Mouse (Mus musculus) embryonic stem cell, embryonic (primary cell): ENCODE results near the gene Ccp110.

Experiments used
- CTCF ChIA-PET, 4 experiments: fragments of 300-600 bp in 2 of 4; fragments of 350-600 bp in 2 of 4; sonication (Branson Sonifier 250); formaldehyde crosslinking; loops; one replicate each; lab custom pipeline; 2022; ENCODE audit warnings: inconsistent platforms in 2 of 4; lab: Charles Lee
- POLR2A ChIA-PET, 4 experiments: fragments of 300-600 bp in 2 of 4; fragments of 350-600 bp in 2 of 4; sonication (Branson Sonifier 250); formaldehyde crosslinking; loops; one replicate each; lab custom pipeline; 2022; ENCODE audit warnings: antibody characterized with exemption in 4 of 4, inconsistent platforms in 1 of 4; lab: Charles Lee

Gene Ccp110

DNA sequence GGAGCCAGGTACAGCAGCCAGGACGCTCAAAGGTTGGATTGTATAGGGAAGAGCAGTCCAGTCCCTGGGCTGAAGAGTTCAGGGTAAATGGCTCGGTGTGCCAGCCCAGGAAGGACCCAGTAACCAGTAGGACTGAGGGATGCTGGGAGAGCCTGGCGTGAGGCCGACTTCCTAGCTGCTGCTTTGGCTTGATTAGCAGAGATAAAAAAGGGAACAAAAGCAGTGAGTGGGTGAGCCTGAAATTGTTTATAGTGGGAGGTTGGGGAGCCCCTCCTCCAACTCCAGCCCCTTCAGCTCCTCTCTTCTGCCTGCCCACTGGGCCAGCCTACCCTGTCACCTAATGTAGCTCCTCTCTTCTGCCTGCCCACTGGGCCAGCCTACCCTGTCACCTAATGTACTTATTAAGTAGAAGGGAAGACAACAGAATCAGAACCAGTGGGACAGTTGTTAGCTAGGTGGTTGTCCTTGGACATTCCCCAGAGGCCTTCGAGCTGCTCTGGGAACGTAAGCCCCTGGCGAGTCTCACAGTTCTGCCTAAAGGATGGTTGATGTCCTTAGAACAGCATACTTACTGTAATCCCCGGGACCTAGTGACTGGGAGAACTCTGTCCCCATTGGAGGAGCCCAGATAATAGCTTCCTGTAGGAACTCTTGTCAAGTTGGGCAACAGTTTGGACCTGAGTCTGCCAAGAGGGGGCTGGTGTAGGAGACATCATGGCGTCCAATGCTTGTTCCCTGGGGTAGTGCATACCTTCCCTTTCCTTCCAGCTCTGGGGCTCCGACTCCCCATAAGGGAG lies 65.4 kb downstream of the Ccp110 start:
- ChIA-PET CTCF (interaction anchor here in 2 of 4 experiments (0.8 to 1.1 kb wide), 3 partner anchors 12 to 218 kb away, joined by 3 to 4 read pairs (median 3); no protein-coding TSS in a partner anchor), POLR2A (interaction anchor here in 2 of 4 experiments (0.6 to 1.8 kb wide), 4 partner anchors 9 to 16 kb away, joined by 3 to 6 read pairs (median 6); no protein-coding TSS in a partner anchor)

DNA sequence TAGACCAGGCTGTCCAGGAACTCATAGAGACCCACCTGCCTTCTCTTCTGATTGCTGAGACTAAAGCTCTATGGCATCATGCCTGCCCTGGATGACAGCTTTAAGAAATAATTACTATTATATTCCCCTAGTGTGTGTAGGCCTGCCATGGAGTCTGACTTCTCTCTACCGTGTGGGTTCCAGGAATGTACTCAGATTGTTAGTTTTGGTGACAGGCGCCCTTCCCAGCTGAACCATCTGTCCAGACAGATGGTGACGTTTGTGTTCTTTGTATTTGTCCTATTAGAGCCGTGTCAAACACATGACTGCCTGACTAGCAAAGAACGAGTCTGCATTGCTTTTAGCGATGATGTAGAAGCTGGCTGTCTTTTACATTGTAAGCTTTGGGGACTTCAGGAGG lies 66.2 kb downstream of the Ccp110 start:
- ChIA-PET POLR2A (interaction anchor here in 1 of 4 experiments (1.0 to 1.8 kb wide), 3 partner anchors 8 to 11 kb away, joined by 3 to 6 read pairs (median 6); no protein-coding TSS in a partner anchor), CTCF (interaction anchor here in 2 of 4 experiments (0.6 to 1.1 kb wide), 2 partner anchors 204 to 217 kb away, joined by 4 to 5 read pairs; no protein-coding TSS in a partner anchor)

DNA sequence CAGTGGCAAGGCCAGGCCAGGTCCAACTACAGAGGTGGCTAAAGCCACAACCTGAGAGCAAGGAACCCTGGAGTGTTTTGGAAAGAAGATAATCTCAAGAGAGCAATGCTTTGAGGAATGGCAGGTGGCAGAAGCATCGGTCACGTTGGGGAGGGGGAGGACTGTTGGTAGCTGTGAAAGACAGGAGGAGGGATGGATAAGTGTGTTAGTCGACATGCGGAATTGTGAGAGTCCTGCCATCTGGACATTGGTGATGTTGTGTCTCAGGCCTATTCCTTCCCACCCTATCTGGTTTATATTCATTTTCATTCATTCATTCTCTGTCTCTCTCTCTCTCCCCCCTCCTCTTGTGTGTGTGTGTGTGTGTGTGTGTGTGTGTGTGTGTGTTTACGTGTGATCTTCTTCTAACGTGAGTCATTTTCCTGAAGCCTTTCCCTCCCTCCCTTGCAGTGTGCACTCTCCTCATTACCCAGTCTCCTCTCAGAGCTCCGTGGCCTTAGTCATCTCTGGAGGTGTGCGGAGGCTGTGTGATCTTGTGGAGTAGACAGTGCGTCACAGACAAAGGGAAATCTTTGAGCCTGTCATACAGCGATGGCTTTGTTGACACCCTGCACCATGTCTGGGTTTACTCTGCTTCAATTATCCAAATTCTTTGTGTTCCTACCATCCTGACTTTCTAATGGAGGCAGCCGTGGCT lies 71.1 kb downstream of the Ccp110 start:
- POLR2A ChIA-PET = interaction anchor here in 1 of 4 experiments (0.8 kb wide), 1 partner anchor 180 kb away, joined by 3 read pairs; no protein-coding TSS in a partner anchor
- CTCF ChIA-PET = interaction anchor here in 2 of 4 experiments (0.6 to 1.0 kb wide), 2 partner anchors 28 to 211 kb away, joined by 3 read pairs; partner anchors contain the start of gene Gprc5b (in 1 of the 2)

DNA sequence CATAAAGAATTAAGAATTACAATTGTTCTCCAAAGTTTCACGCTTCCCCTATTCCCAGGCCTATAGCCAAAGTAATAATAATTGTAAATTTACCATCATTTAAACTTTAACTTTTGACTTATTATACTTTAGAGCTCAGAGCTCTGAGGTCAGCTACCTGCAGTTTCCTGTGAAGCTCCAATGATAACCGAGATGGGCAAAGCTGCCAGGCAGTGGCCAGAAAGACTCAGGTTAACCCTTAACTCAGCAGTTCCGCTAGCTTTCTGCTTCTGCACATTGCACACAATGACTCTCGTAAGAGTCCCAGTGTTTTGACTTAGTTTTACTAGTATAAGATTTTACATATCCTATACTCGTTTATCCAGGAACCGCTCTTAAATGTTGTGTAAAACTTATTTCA lies 73.7 kb downstream of the Ccp110 start:
- ChIA-PET CTCF (no interaction called here), POLR2A (no interaction called here)
